33 mouse cellular contexts compared by ENCODE assay signal in the genomic region with DNA sequence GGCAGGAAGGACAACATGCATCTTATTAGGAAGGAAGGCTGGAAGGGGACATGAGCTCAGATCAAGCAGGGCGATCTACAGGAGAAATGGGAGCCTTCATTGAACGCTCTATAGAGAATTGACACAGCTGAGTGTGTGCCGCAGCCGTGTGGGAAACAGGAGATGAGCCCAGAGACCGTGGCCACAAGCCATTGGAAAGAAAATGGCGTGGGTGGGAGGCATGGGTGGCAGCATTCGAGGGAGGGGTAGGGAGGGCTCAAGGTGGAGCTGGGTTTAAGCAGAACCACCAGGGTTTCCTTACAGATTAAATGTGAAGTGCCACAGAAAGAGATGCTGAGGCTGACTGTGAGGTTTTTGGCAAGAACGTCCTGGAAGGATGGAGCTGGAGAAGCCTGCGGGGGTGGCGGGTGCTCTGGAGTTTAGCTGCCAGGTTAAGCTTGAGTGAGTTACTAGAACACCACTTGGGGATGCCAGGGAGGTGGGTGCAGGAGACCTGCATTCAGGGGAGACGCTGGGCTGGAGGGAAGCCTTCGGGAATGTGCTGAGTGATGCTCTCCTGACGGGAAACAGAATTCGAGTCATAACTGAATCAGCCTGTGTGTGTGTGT. TPM values are rescaled to one million over a fixed set of nuclear protein-coding genes. Genes with fewer than 3 reads are reported as not detected.
A peak's percentile ranks its signal among the peaks of the same experiment; 100 is the strongest.
DNase-seq lines count a peak whose midpoint lies in the region; ATAC-seq and TF ChIP-seq lines count a peak whose summit lies in the region.
"Had no signal": no experiment of that assay in that cellular context is flagged by ENCODE, and none has a peak within 500 bp of the region (broad histone marks: within the 10 kb centered on the region; RNA-seq: fewer than 3 reads in every experiment).

No protein-coding gene starts in this region.

- H3K4me1 ChIP-seq in cerebellum, adult 2 months (ENCODE audit: control insufficient read depth, insufficient read depth, low read length): peaks cover 86% of the 10 kb centered on the region
- H3K4me1 ChIP-seq in midbrain, embryonic 10.5 days: peaks cover 8% of the 10 kb centered on the region
- H3K4me1 ChIP-seq in midbrain, embryonic 11.5 days (ENCODE audit: control insufficient read depth, insufficient read depth, low read length): no peaks in the 10 kb centered on the region
- H3K4me1 ChIP-seq: embryonic facial prominence, embryonic 15.5 days; heart, embryonic 12.5 days; kidney, embryonic 15.5 days; limb, embryonic 15.5 days had no signal

- no peak for ATAC-seq in midbrain, embryonic 11.5 days (ENCODE audit: low FRiP score)
- ATAC-seq: CD4-positive, CD25-positive, alpha-beta regulatory T cell, adult 4 months; forebrain, embryonic 16.5 days; intestine, postnatal 0 days; midbrain, embryonic 15.5 days had no signal

- intact Hi-C loops in gastrocnemius, adult 2 months (cut with DNase I): no loop called here
- intact Hi-C loops in gastrocnemius, postnatal 36 days (cut with DNase I): no loop called here

- no peak overlapping the region for H3K4me2 ChIP-seq in midbrain, embryonic 11.5 days
- H3K4me2 ChIP-seq: embryonic facial prominence, embryonic 15.5 days; heart, embryonic 12.5 days; kidney, embryonic 15.5 days; limb, embryonic 15.5 days; lung, embryonic 14.5 days; midbrain, embryonic 15.5 days; neural tube, embryonic 12.5 days had no signal

- no peak; the same call in 1 of the 2 replicates for TF ChIP-seq POLR2A in cerebellum, adult 2 months (IDR thresholded peaks at IDR 0.05; ENCODE audit: borderline replicate concordance, insufficient read depth, low read length)

- H3K9ac ChIP-seq in midbrain, embryonic 11.5 days (ENCODE audit: low read length): no peak overlapping the region
- H3K9ac ChIP-seq: embryonic facial prominence, embryonic 15.5 days; heart, embryonic 12.5 days; kidney, embryonic 15.5 days; limb, embryonic 15.5 days; liver, embryonic 14.5 days; lung, embryonic 14.5 days; midbrain, embryonic 15.5 days; neural tube, embryonic 12.5 days had no signal

- H3K36me3 ChIP-seq in midbrain, embryonic 10.5 days: no peaks in the 10 kb centered on the region
- H3K36me3 ChIP-seq in midbrain, embryonic 11.5 days (ENCODE audit: control insufficient read depth, insufficient read depth, low read length): no peaks in the 10 kb centered on the region
- H3K36me3 ChIP-seq: embryonic facial prominence, embryonic 15.5 days; heart, embryonic 12.5 days; kidney, embryonic 15.5 days; limb, embryonic 15.5 days; midbrain, embryonic 15.5 days; neural tube, embryonic 12.5 days had no signal

- no peaks in the 10 kb centered on the region for H3K9me3 ChIP-seq in midbrain, embryonic 10.5 days (replicated peaks)
- no peaks in the 10 kb centered on the region for H3K9me3 ChIP-seq in midbrain, embryonic 11.5 days (ENCODE audit: control insufficient read depth, low read length)
- H3K9me3 ChIP-seq: embryonic facial prominence, embryonic 15.5 days; heart, embryonic 12.5 days; kidney, embryonic 15.5 days; limb, embryonic 15.5 days; megakaryocyte, embryonic 14.5 days; midbrain, embryonic 15.5 days; neural tube, embryonic 12.5 days had no signal

- TF ChIP-seq CTCF in cerebellum, adult 2 months (IDR thresholded peaks at IDR 0.05; ENCODE audit: borderline replicate concordance, insufficient read depth, low read depth, low read length): no peak
- TF ChIP-seq CTCF in gastrocnemius, adult 2 months (IDR thresholded peaks at IDR 0.05): no peak

- H3K4me3 ChIP-seq in cerebellum, adult 2 months (replicated peaks; ENCODE audit: insufficient read depth, low read depth, low read length): peak overlapping the region; percentile 46
- no peak overlapping the region for H3K4me3 ChIP-seq in gastrocnemius, adult 2 months
- no peak overlapping the region for H3K4me3 ChIP-seq in midbrain, embryonic 10.5 days
- no peak overlapping the region for H3K4me3 ChIP-seq in midbrain, embryonic 11.5 days (ENCODE audit: low read depth, low read length)
- H3K4me3 ChIP-seq: embryonic facial prominence, embryonic 15.5 days; heart, embryonic 12.5 days; kidney, embryonic 15.5 days; limb, embryonic 15.5 days; megakaryocyte, embryonic 14.5 days; midbrain, embryonic 15.5 days; neural tube, embryonic 12.5 days had no signal

- WGBS in cerebellum, adult 2 months: 11% methylated on average over 14 of the region's 14 CpGs
- 82% methylated on average over 14 of the region's 14 CpGs for WGBS in midbrain, embryonic 10.5 days
- 79% methylated on average over 14 of the region's 14 CpGs for WGBS in midbrain, embryonic 11.5 days

- peak; percentile 73 to 79 for DNase-seq in cerebellum, adult 2 months
- DNase-seq in cerebellum, adult 8-10 months: no peak
- no peak for DNase-seq in gastrocnemius, adult 2 months
- no peak for DNase-seq in gastrocnemius, postnatal 36 days
- DNase-seq in midbrain, embryonic 10.5 days (ENCODE audit: low spot score): no peak
- no peak for DNase-seq in midbrain, embryonic 11.5 days (ENCODE audit: low spot score, missing footprints)
- DNase-seq in frontal cortex, postnatal 36 days (ENCODE audit: low spot score in 2 of 2): peak; percentile 57
- DNase-seq in urinary bladder, postnatal 36 days (ENCODE audit: low spot score in 2 of 2): no peak
- DNase-seq: adrenal gland, adult 2 months; gastrocnemius, postnatal 10 days; heart, adult 11 months; heart, postnatal 10 days; kidney, postnatal 4 days; lung, embryonic 14.5 days; lung, postnatal 36 days; retina, postnatal 1 day; thymus, adult 2 months; thymus, postnatal 4 days had no signal

- no peaks in the 10 kb centered on the region for H3K27me3 ChIP-seq in cerebellum, adult 2 months (ENCODE audit: control insufficient read depth, insufficient read depth, low read length)
- 0 out of 2 replicates have a peak, but pooled peaks cover 6% of the 10 kb centered on the region for H3K27me3 ChIP-seq in midbrain, embryonic 10.5 days (ENCODE audit: low read depth, poor library complexity, severe bottlenecking)
- no peaks in the 10 kb centered on the region for H3K27me3 ChIP-seq in midbrain, embryonic 11.5 days (ENCODE audit: control insufficient read depth, insufficient read depth, low read length)
- H3K27me3 ChIP-seq: embryonic facial prominence, embryonic 15.5 days; kidney, embryonic 15.5 days; limb, embryonic 15.5 days; midbrain, embryonic 15.5 days; neural tube, embryonic 12.5 days had no signal

- peak overlapping the region; percentile 87 for H3K27ac ChIP-seq in cerebellum, adult 2 months (ENCODE audit: insufficient read depth, low read length)
- peak overlapping the region; percentile 96 for H3K27ac ChIP-seq in gastrocnemius, adult 2 months
- peak overlapping the region; percentile 17; the same call in 1 of the 2 replicates for H3K27ac ChIP-seq in midbrain, embryonic 10.5 days (replicated peaks)
- no peak overlapping the region for H3K27ac ChIP-seq in midbrain, embryonic 11.5 days (ENCODE audit: low read depth, low read length)
- H3K27ac ChIP-seq: embryonic facial prominence, embryonic 15.5 days; kidney, embryonic 15.5 days; limb, embryonic 15.5 days; liver, embryonic 14.5 days; midbrain, embryonic 15.5 days; neural tube, embryonic 12.5 days; stomach, postnatal 0 days had no signal

RNA-seq across cellular contexts. Expression of a gene that starts 19.6 kb away (rescaled TPM):
- 325 and 338 TPM in 2 replicates for polyA plus RNA-seq in cerebellum, adult 2 months (2012; rRNA removed)
- 10 to 100 TPM; 38.9 to 66.6 TPM for total RNA-seq in gastrocnemius, adult 2 months (2021)
- total RNA-seq in gastrocnemius, postnatal 36 days (2021): 10 to 100 TPM; 51.6 to 54.2 TPM
- polyA plus RNA-seq in midbrain, embryonic 10.5 days (2016; fragmentation: Nextera tagmentation; extraction: Ambion mirVana): 0.37 and 1.3 TPM in 2 replicates
- polyA plus RNA-seq in midbrain, embryonic 11.5 days (2014; fragmentation: Nextera tagmentation; extraction: Ambion mirVana): 1.4 and 1.8 TPM in 2 replicates

RNA-seq across cellular contexts. Expression of a gene that starts 39.6 kb away (rescaled TPM):
- 0.08 TPM in 1 of 2 replicates, not detected in the other for polyA plus RNA-seq in cerebellum, adult 2 months (2012; rRNA removed)
- total RNA-seq in gastrocnemius, adult 2 months (2021): 10 to 100 TPM; 17.3 to 21.3 TPM
- total RNA-seq in gastrocnemius, postnatal 36 days (2021): 10 to 100 TPM; 12.6 to 19.8 TPM
- not detected in 2 replicates for polyA plus RNA-seq in midbrain, embryonic 10.5 days (2016; fragmentation: Nextera tagmentation; extraction: Ambion mirVana)
- polyA plus RNA-seq in midbrain, embryonic 11.5 days (2014; fragmentation: Nextera tagmentation; extraction: Ambion mirVana): 0.11 TPM in 1 of 2 replicates, not detected in the other
- total RNA-seq: adrenal gland, adult 2 months; common myeloid progenitor, adult 5-6 weeks; heart, postnatal 10 days; layer of hippocampus, postnatal 14 days had no signal
- polyA plus RNA-seq: adrenal gland, adult 2 months; CD4-positive, CD25-positive, alpha-beta regulatory T cell, adult 4 months; intestine, postnatal 0 days; small intestine, adult 2 months had no signal

Comparison
In these comparisons a context has a peak if more than half of its experiments do, and no peak if none do; other contexts are left out.
1. DNase-seq: peak in cerebellum, adult 2 months (2 of 2) and frontal cortex, postnatal 36 days (2 of 2); none in cerebellum, adult 8-10 months (single experiment), gastrocnemius, adult 2 months (single experiment), gastrocnemius, postnatal 36 days (0 of 2), midbrain, embryonic 10.5 days (single experiment), midbrain, embryonic 11.5 days (single experiment) and urinary bladder, postnatal 36 days (0 of 2).
2. RNA of a gene that starts 19.6 kb away (polyA plus RNA-seq): 325 to 338 TPM in cerebellum, adult 2 months; 1.4 to 1.8 TPM in midbrain, embryonic 11.5 days and 0.37 to 1.3 TPM in midbrain, embryonic 10.5 days; every median in the first group is over 100 times any median in the second.